ENCODE assay signal across 7 mouse cellular contexts in the genomic region with DNA sequence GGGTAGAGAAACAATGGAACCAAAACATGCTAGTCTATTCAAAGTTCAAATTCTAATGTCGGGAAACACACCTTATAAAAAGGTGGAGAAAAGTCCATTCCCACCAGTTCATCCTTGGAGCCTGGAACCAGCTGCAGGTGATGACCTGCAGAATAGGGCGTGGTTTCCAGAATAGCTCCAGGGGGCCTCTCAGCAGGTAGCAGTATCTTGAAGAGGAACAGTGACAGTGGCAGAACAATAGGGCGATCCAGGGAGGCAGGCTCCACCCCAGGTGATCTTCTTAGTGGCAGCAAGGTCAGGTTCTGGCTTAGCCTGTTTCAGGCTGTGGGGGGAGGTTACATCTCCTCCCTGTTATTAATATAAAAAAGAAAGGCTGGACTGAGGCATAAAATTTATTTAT. TPM values are rescaled to one million over a fixed set of nuclear protein-coding genes. Genes with fewer than 3 reads are reported as not detected.
DNase-seq lines count a peak whose midpoint lies in the region; ATAC-seq and TF ChIP-seq lines count a peak whose summit lies in the region.
"Not testable (repeated sequence)": the region's sequence is repeated elsewhere in the genome, so short reads cannot be mapped to it uniquely, and the experiment has no call there.
"Had no signal": no experiment of that assay in that cellular context is flagged by ENCODE, and none has a peak within 500 bp of the region (broad histone marks: within the 10 kb centered on the region; RNA-seq: fewer than 3 reads in every experiment).

No protein-coding gene starts in this region.

- TF ChIP-seq EP300 in ES-Bruce4 (IDR thresholded peaks at IDR 0.05; ENCODE audit: insufficient read depth, low read depth, low read length), result peak; percentile 82

- not testable (repeated sequence) for H3K9ac ChIP-seq in ES-Bruce4 (ENCODE audit: low read depth, poor library complexity, severe bottlenecking); kidney, embryonic 15.5 days; kidney, postnatal 0 days (ENCODE audit: low read depth, low read length)

- H3K9me3 ChIP-seq in ES-Bruce4 (replicated peaks; ENCODE audit: control insufficient read depth, insufficient read depth, low read length, poor library complexity, severe bottlenecking), result peaks cover 12% of the 10 kb centered on the region
- H3K9me3 ChIP-seq in kidney, embryonic 15.5 days (replicated peaks); kidney, postnatal 0 days (replicated peaks; ENCODE audit: low read length): not testable (repeated sequence)

- TF ChIP-seq POLR2A in ES-Bruce4 (IDR thresholded peaks at IDR 0.05; ENCODE audit: insufficient read depth, low read length), result not testable (repeated sequence)

- H3K4me1 ChIP-seq in ES-Bruce4 (ENCODE audit: control insufficient read depth, insufficient read depth, low read length); kidney, embryonic 15.5 days; kidney, postnatal 0 days (replicated peaks; ENCODE audit: insufficient read depth, low read length): not testable (repeated sequence)

- not testable (repeated sequence) for H3K4me2 ChIP-seq in kidney, embryonic 15.5 days; kidney, postnatal 0 days (ENCODE audit: low read length)

- not testable (repeated sequence) for ATAC-seq in kidney, embryonic 15.5 days (replicated peaks; ENCODE audit: low FRiP score); kidney, postnatal 0 days (replicated peaks; ENCODE audit: low FRiP score, low read depth)

- not testable (repeated sequence) for H3K27me3 ChIP-seq in ES-Bruce4 (ENCODE audit: control insufficient read depth, insufficient read depth, low read length, poor library complexity, severe bottlenecking); kidney, embryonic 15.5 days; kidney, postnatal 0 days (ENCODE audit: insufficient read depth, low read length)

- H3K27ac ChIP-seq in ES-Bruce4 (ENCODE audit: insufficient read depth, low read length), result peak overlapping the region; percentile 91
- 0 out of 2 replicates have a peak overlapping the region, but pooled peaks have one; percentile 52 for H3K27ac ChIP-seq in kidney, embryonic 15.5 days
- H3K27ac ChIP-seq in kidney, postnatal 0 days, result peak overlapping the region; percentile 47; the same call in 1 of the 2 replicates

- DNase-seq in R1 (ENCODE audit: low read depth, low spot score) (peak; percentile 73), ZHBTc4 (ENCODE audit: low read depth, low spot score) (peak; percentile 80)
- not testable (repeated sequence) for DNase-seq in kidney, postnatal 0 days (ENCODE audit: low spot score)

- WGBS in kidney, embryonic 15.5 days, result 53% methylated on average over 3 of the region's 3 CpGs
- WGBS in kidney, postnatal 0 days, result 55% methylated on average over 3 of the region's 3 CpGs

- not testable (repeated sequence) for TF ChIP-seq CTCF in ES-Bruce4 (IDR thresholded peaks at IDR 0.05; ENCODE audit: low read depth, low read length); kidney, postnatal 0 days (IDR thresholded peaks at IDR 0.05; ENCODE audit: low read depth)

- H3K36me3 ChIP-seq in ES-Bruce4 (ENCODE audit: control insufficient read depth, insufficient read depth, low read length, poor library complexity, severe bottlenecking); kidney, embryonic 15.5 days; kidney, postnatal 0 days (ENCODE audit: insufficient read depth, low read length): not testable (repeated sequence)

- H3K4me3 ChIP-seq in ES-Bruce4 (ENCODE audit: low read depth, low read length); kidney, embryonic 15.5 days (replicated peaks); kidney, postnatal 0 days (replicated peaks; ENCODE audit: low read depth, low read length): not testable (repeated sequence)

RNA-seq across cellular contexts. Expression of a gene that starts 0.8 kb away (rescaled TPM):
- 54.4 and 62.8 TPM in 2 replicates for polyA plus RNA-seq in ES-Bruce4 (2011; ENCODE audit: insufficient read depth, insufficient read length, low read depth, missing spikeins)
- polyA plus RNA-seq in kidney, embryonic 15.5 days (2015; fragmentation: Nextera tagmentation; extraction: Ambion mirVana), result 228 and 229 TPM in 2 replicates
- polyA plus RNA-seq in kidney, postnatal 0 days (2015; fragmentation: Nextera tagmentation; extraction: Ambion mirVana), result 363 and 369 TPM in 2 replicates

RNA-seq across cellular contexts. Expression of a gene that starts 19.7 kb away (rescaled TPM):
- 51.1 and 52.8 TPM in 2 replicates for polyA plus RNA-seq in ES-Bruce4 (2011; ENCODE audit: insufficient read depth, insufficient read length, low read depth, missing spikeins)
- 36.4 and 37.2 TPM in 2 replicates for polyA plus RNA-seq in kidney, embryonic 15.5 days (2015; fragmentation: Nextera tagmentation; extraction: Ambion mirVana)
- 41.6 and 44.6 TPM in 2 replicates for polyA plus RNA-seq in kidney, postnatal 0 days (2015; fragmentation: Nextera tagmentation; extraction: Ambion mirVana)
- polyA plus RNA-seq: G1E had no signal

RNA-seq across cellular contexts. Expression of a gene that starts 49.3 kb away (rescaled TPM):
- 3.3 and 4.4 TPM in 2 replicates for polyA plus RNA-seq in ES-Bruce4 (2011; ENCODE audit: insufficient read depth, insufficient read length, low read depth, missing spikeins)
- 0.53 and 1.1 TPM in 2 replicates for polyA plus RNA-seq in kidney, embryonic 15.5 days (2015; fragmentation: Nextera tagmentation; extraction: Ambion mirVana)
- 1.2 and 1.4 TPM in 2 replicates for polyA plus RNA-seq in kidney, postnatal 0 days (2015; fragmentation: Nextera tagmentation; extraction: Ambion mirVana)
- polyA plus RNA-seq: CD4-positive, CD25-positive, alpha-beta regulatory T cell, adult 4 months; G1E had no signal
